In the genomic region with DNA sequence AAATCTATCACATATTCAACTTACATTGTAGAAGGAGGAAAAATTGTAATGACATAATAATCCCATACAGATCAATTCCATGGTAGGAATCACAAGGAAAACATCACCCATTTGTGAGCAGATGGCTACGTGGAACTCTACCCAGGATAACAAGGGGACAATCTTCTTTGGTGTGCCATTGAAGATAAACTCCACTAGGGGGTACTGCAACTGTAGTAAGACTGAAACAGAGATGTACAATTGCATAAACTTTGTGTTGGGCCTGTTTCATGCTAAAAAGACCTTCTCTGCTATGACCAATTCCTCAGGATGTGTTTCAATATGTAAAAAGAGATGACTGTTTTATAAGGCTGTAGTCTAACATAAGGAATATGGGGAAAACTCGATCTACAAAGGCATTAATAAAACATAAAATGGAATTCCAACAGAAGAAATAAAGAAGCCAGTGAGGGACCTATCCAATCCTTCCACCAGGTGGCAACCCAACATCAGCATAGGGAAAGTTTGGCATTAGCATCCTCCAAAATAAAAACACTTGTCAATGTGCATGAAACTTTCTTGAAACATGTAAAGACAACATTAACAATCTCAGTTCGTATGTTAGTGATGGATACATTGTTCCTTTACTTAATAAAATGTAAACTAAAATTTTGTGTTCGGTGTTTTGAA, we compare ENCODE assay signal across 8 mouse cellular contexts. TPM values are rescaled to one million over a fixed set of nuclear protein-coding genes. Genes with fewer than 3 reads are reported as not detected.
DNase-seq lines count a peak whose midpoint lies in the region; ATAC-seq and TF ChIP-seq lines count a peak whose summit lies in the region.

No protein-coding gene starts in this region.

- ATAC-seq in erythroblast, adult 5-6 weeks (replicated peaks; ENCODE audit: low FRiP score, poor library complexity, severe bottlenecking), result no peak

- no peak overlapping the region for H3K4me3 ChIP-seq in gastrocnemius, adult 2 months
- no peak overlapping the region for H3K4me3 ChIP-seq in left cerebral cortex, adult 2 months
- H3K4me3 ChIP-seq in cerebellum, adult 2 months (replicated peaks; ENCODE audit: insufficient read depth, low read depth, low read length), result no peak overlapping the region

- DNase-seq in gastrocnemius, adult 2 months, result no peak
- no peak for DNase-seq in gastrocnemius, postnatal 14 days
- DNase-seq in left cerebral cortex, adult 2 months (ENCODE audit: extremely low spot score in 1 of 2, low spot score in 2 of 2), result no peak
- no peak for DNase-seq in left cerebral cortex, adult 8-10 months (ENCODE audit: low spot score in 2 of 2)
- DNase-seq in 416B (ENCODE audit: low read depth), result peak; percentile 39
- DNase-seq in brain, embryonic 14.5 days (ENCODE audit: low read depth), result peak; percentile 55
- no peak for DNase-seq in cerebellum, adult 2 months

- intact Hi-C loops in gastrocnemius, adult 2 months (cut with DNase I), result no loop called here
- intact Hi-C loops in gastrocnemius, postnatal 14 days (cut with DNase I; ENCODE audit: low total_unique reads), result loop anchor here (10.0 kb wide), 1 partner anchor 882 kb away; no protein-coding TSS in a partner anchor
- intact Hi-C loops in left cerebral cortex, adult 2 months (cut with DNase I), result loop anchor here (1.0 kb wide), 1 partner anchor 880 kb away; no protein-coding TSS in a partner anchor

- H3K4me1 ChIP-seq in cerebellum, adult 2 months (ENCODE audit: control insufficient read depth, insufficient read depth, low read length), result no peaks in the 10 kb centered on the region

- no peak for TF ChIP-seq POLR2A in brain, embryonic 14.5 days (IDR thresholded peaks at IDR 0.05; ENCODE audit: borderline replicate concordance, extremely low read depth, insufficient read depth, insufficient read length, poor library complexity, severe bottlenecking)
- no peak for TF ChIP-seq POLR2A in cerebellum, adult 2 months (IDR thresholded peaks at IDR 0.05; ENCODE audit: borderline replicate concordance, insufficient read depth, low read length)

- peak; percentile 61 for TF ChIP-seq CTCF in gastrocnemius, adult 2 months (IDR thresholded peaks at IDR 0.05)
- peak; percentile 64 for TF ChIP-seq CTCF in left cerebral cortex, adult 2 months (IDR thresholded peaks at IDR 0.05)
- peak; percentile 51; the same call in 1 of the 2 replicates for TF ChIP-seq CTCF in brain, embryonic 14.5 days (IDR thresholded peaks at IDR 0.05; ENCODE audit: borderline replicate concordance, extremely low read depth, insufficient read depth, insufficient read length)
- TF ChIP-seq CTCF in cerebellum, adult 2 months (IDR thresholded peaks at IDR 0.05; ENCODE audit: borderline replicate concordance, insufficient read depth, low read depth, low read length), result no peak

- H3K27ac ChIP-seq in gastrocnemius, adult 2 months, result no peak overlapping the region
- no peak overlapping the region for H3K27ac ChIP-seq in left cerebral cortex, adult 2 months
- no peak overlapping the region for H3K27ac ChIP-seq in cerebellum, adult 2 months (ENCODE audit: insufficient read depth, low read length)

- H3K27me3 ChIP-seq in cerebellum, adult 2 months (ENCODE audit: control insufficient read depth, insufficient read depth, low read length), result no peaks in the 10 kb centered on the region

- 58% methylated on average over 4 of the region's 4 CpGs for WGBS in cerebellum, adult 2 months

RNA-seq across cellular contexts. Expression of a gene that starts 15.1 kb away (rescaled TPM):
- 100 to 1,000 TPM; 567 to 646 TPM for total RNA-seq in gastrocnemius, adult 2 months (2021)
- total RNA-seq in gastrocnemius, postnatal 14 days (2021), result 100 to 1,000 TPM; 384 to 509 TPM
- total RNA-seq in left cerebral cortex, adult 2 months (2021), result 100 to 1,000 TPM; 204 to 231 TPM
- 100 to 1,000 TPM; 216 to 236 (median 223) TPM for total RNA-seq in left cerebral cortex, adult 8-10 months (2022)
- polyA plus RNA-seq in brain, embryonic 14.5 days (2012; rRNA removed), result 67.0 and 76.2 TPM in 2 replicates
- total RNA-seq in erythroblast, adult 5-6 weeks (2015; ENCODE audit: low replicate concordance), result 23.8 and 31.7 TPM in 2 replicates
- 22.9 and 32.5 TPM in 2 replicates for total RNA-seq in erythroblast, adult 5-6 weeks (2017; ENCODE audit: low replicate concordance)
- 149 and 153 TPM in 2 replicates for polyA plus RNA-seq in cerebellum, adult 2 months (2012; rRNA removed)

Comparison
In these comparisons a context has a peak if more than half of its experiments do, and no peak if none do; other contexts are left out.
1. DNase-seq: peak in 416B (single experiment) and brain, embryonic 14.5 days (single experiment); none in gastrocnemius, adult 2 months (single experiment), gastrocnemius, postnatal 14 days (single experiment), left cerebral cortex, adult 2 months (0 of 2), left cerebral cortex, adult 8-10 months (0 of 2) and cerebellum, adult 2 months (0 of 2).
2. RNA of a gene that starts 15.1 kb away (total RNA-seq): 567 to 646 TPM in gastrocnemius, adult 2 months, 384 to 509 TPM in gastrocnemius, postnatal 14 days, 204 to 231 TPM in left cerebral cortex, adult 2 months and 216 to 236 TPM in left cerebral cortex, adult 8-10 months; 22.9 to 32.5 TPM in erythroblast, adult 5-6 weeks; every median in the first group is over 4 times any median in the second.